Comparison of ENCODE assay signal across 16 mouse cellular contexts in the genomic region with DNA sequence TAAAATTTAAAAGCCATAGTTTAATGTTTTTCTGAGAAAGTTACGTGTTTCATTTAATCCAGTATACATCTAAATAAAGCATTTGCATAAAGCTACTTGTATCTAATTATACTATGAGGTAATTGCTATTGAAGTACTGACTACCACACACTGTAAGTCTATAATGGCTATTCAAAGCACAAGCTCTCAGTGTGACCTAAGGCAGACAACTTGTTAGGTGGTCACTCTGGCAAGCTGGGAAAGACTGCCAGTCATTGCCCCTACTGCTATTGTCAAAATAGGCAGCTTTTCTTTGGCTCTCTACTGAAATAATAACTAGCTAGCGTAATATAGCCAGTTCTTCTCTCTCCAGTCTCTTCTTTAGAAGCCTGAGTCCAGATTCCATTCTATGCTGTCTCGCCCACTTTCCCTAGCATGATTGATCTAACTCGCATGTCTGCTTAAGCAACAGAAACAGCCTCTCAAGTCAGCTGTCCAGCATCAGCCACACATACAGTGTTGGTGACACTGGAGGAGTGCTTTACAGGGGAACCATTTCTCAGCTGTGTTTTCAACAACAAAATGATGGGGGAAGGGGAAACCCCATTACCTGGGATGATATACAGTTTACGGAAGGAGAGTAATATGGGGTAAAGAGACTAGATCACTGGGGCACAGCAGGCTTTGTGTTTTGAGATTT. TPM values are rescaled to one million over a fixed set of nuclear protein-coding genes. Genes with fewer than 3 reads are reported as not detected.
A peak's percentile ranks its signal among the peaks of the same experiment; 100 is the strongest.
DNase-seq lines count a peak whose midpoint lies in the region; ATAC-seq lines count a peak whose summit lies in the region.
"Had no signal": no experiment of that assay in that cellular context is flagged by ENCODE, and none has a peak within 500 bp of the region (broad histone marks: within the 10 kb centered on the region; RNA-seq: fewer than 3 reads in every experiment).

No protein-coding gene starts in this region.

- no peaks in the 10 kb centered on the region for H3K27me3 ChIP-seq in heart, embryonic 11.5 days (ENCODE audit: control insufficient read depth, insufficient read depth, low read length)
- no peaks in the 10 kb centered on the region for H3K27me3 ChIP-seq in limb, embryonic 12.5 days
- H3K27me3 ChIP-seq in limb, embryonic 10.5 days (ENCODE audit: low read depth, poor library complexity, severe bottlenecking): no peaks in the 10 kb centered on the region
- H3K27me3 ChIP-seq in hindbrain, embryonic 16.5 days (replicated peaks; ENCODE audit: control insufficient read depth, insufficient read depth, low read length): no peaks in the 10 kb centered on the region
- no peaks in the 10 kb centered on the region for H3K27me3 ChIP-seq in midbrain, embryonic 14.5 days (ENCODE audit: control insufficient read depth, insufficient read depth, low read length)
- H3K27me3 ChIP-seq: neural tube, embryonic 12.5 days; Patski had no signal

- no peak overlapping the region for H3K9ac ChIP-seq in heart, embryonic 11.5 days (ENCODE audit: low read depth, low read length)
- no peak overlapping the region for H3K9ac ChIP-seq in limb, embryonic 12.5 days (replicated peaks)
- no peak overlapping the region for H3K9ac ChIP-seq in hindbrain, embryonic 16.5 days (ENCODE audit: low read depth, low read length)
- H3K9ac ChIP-seq in midbrain, embryonic 14.5 days (replicated peaks; ENCODE audit: low read length): no peak overlapping the region
- H3K9ac ChIP-seq: neural tube, embryonic 12.5 days had no signal

- no peaks in the 10 kb centered on the region for H3K9me3 ChIP-seq in heart, embryonic 11.5 days (replicated peaks; ENCODE audit: control insufficient read depth, low read length)
- no peaks in the 10 kb centered on the region for H3K9me3 ChIP-seq in limb, embryonic 12.5 days
- H3K9me3 ChIP-seq in limb, embryonic 10.5 days (replicated peaks): no peaks in the 10 kb centered on the region
- H3K9me3 ChIP-seq in hindbrain, embryonic 16.5 days (ENCODE audit: control insufficient read depth, low read length): no peaks in the 10 kb centered on the region
- H3K9me3 ChIP-seq in midbrain, embryonic 14.5 days (ENCODE audit: control insufficient read depth, low read length): no peaks in the 10 kb centered on the region
- H3K9me3 ChIP-seq: neural tube, embryonic 12.5 days had no signal

- no peak overlapping the region for H3K4me3 ChIP-seq in heart, embryonic 11.5 days (ENCODE audit: low read depth, low read length)
- H3K4me3 ChIP-seq in limb, embryonic 12.5 days (replicated peaks): no peak overlapping the region
- H3K4me3 ChIP-seq in limb, embryonic 10.5 days: no peak overlapping the region
- no peak overlapping the region for H3K4me3 ChIP-seq in hindbrain, embryonic 16.5 days (ENCODE audit: low read length)
- no peak overlapping the region for H3K4me3 ChIP-seq in midbrain, embryonic 14.5 days (replicated peaks; ENCODE audit: low read depth, low read length)
- H3K4me3 ChIP-seq: layer of hippocampus, adult 2 months; neural tube, embryonic 12.5 days had no signal

- no peak for ATAC-seq in heart, embryonic 11.5 days (replicated peaks; ENCODE audit: insufficient number of reproducible peaks, low FRiP score, low TSS enrichment)
- ATAC-seq in limb, embryonic 12.5 days (ENCODE audit: insufficient number of reproducible peaks, insufficient read depth, low FRiP score, low TSS enrichment, low read depth): no peak
- ATAC-seq in hindbrain, embryonic 16.5 days: 0 out of 2 replicates have a peak, but pooled peaks have one; percentile 40
- no peak for ATAC-seq in midbrain, embryonic 14.5 days (ENCODE audit: low FRiP score, low TSS enrichment)
- ATAC-seq: CD4-positive, CD25-positive, alpha-beta regulatory T cell, adult 4 months; Patski had no signal

- peaks cover 11% of the 10 kb centered on the region for H3K4me1 ChIP-seq in heart, embryonic 11.5 days (ENCODE audit: control insufficient read depth, insufficient read depth, low read length)
- peaks cover 22% of the 10 kb centered on the region for H3K4me1 ChIP-seq in limb, embryonic 12.5 days (replicated peaks)
- H3K4me1 ChIP-seq in limb, embryonic 10.5 days: peaks cover 8% of the 10 kb centered on the region
- H3K4me1 ChIP-seq in hindbrain, embryonic 16.5 days (ENCODE audit: control insufficient read depth, insufficient read depth, low read depth, low read length): peaks cover 4% of the 10 kb centered on the region
- peaks cover 2% of the 10 kb centered on the region; the same call in 1 of the 2 replicates for H3K4me1 ChIP-seq in midbrain, embryonic 14.5 days (ENCODE audit: control insufficient read depth, insufficient read depth, low read length)

- WGBS in heart, embryonic 11.5 days (ENCODE audit: insufficient replicate concordance): 58% methylated on average over 5 of the region's 5 CpGs
- WGBS in limb, embryonic 12.5 days: 74% methylated on average over 5 of the region's 5 CpGs
- 67% methylated on average over 5 of the region's 5 CpGs for WGBS in limb, embryonic 10.5 days
- WGBS in hindbrain, embryonic 16.5 days: 53% methylated on average over 5 of the region's 5 CpGs
- WGBS in midbrain, embryonic 14.5 days: 55% methylated on average over 5 of the region's 5 CpGs

- intact Hi-C loops in heart, postnatal 10 days (cut with DNase I): no loop called here

- H3K36me3 ChIP-seq in heart, embryonic 11.5 days (ENCODE audit: control insufficient read depth, insufficient read depth, low read length): no peaks in the 10 kb centered on the region
- H3K36me3 ChIP-seq in limb, embryonic 12.5 days: no peaks in the 10 kb centered on the region
- H3K36me3 ChIP-seq in limb, embryonic 10.5 days: no peaks in the 10 kb centered on the region
- no peaks in the 10 kb centered on the region for H3K36me3 ChIP-seq in hindbrain, embryonic 16.5 days (ENCODE audit: control insufficient read depth, insufficient read depth, low read length)
- no peaks in the 10 kb centered on the region for H3K36me3 ChIP-seq in midbrain, embryonic 14.5 days (ENCODE audit: control insufficient read depth, insufficient read depth, low read length)
- H3K36me3 ChIP-seq: neural tube, embryonic 12.5 days had no signal

- no peak for DNase-seq in heart, postnatal 10 days
- DNase-seq in limb, embryonic 10.5 days (ENCODE audit: low spot score): no peak
- peak; percentile 15 for DNase-seq in midbrain, embryonic 14.5 days
- no peak for DNase-seq in layer of hippocampus, adult 8-10 months (ENCODE audit: low spot score in 2 of 2)
- DNase-seq in thymus, postnatal 14 days: no peak
- DNase-seq: adrenal gland, adult 2 months; left cerebral cortex, postnatal 4 days; right cerebral cortex, adult 18-20 months; thymus, postnatal 25 days had no signal

- H3K27ac ChIP-seq in heart, embryonic 11.5 days (ENCODE audit: low read depth, low read length): 0 out of 2 replicates have a peak overlapping the region, but pooled peaks have one; percentile 43
- 0 out of 2 replicates have a peak overlapping the region, but pooled peaks have one; percentile 35 for H3K27ac ChIP-seq in limb, embryonic 12.5 days
- no peak overlapping the region for H3K27ac ChIP-seq in limb, embryonic 10.5 days
- no peak overlapping the region for H3K27ac ChIP-seq in hindbrain, embryonic 16.5 days (ENCODE audit: low read depth, low read length)
- H3K27ac ChIP-seq in midbrain, embryonic 14.5 days (replicated peaks; ENCODE audit: low read depth, low read length): peak overlapping the region; percentile 26; the same call in 1 of the 2 replicates
- H3K27ac ChIP-seq: layer of hippocampus, adult 2 months; neural tube, embryonic 12.5 days had no signal

- no peak overlapping the region; the same call in 1 of the 2 replicates for H3K4me2 ChIP-seq in heart, embryonic 11.5 days
- H3K4me2 ChIP-seq in limb, embryonic 12.5 days: no peak overlapping the region
- H3K4me2 ChIP-seq in hindbrain, embryonic 16.5 days (ENCODE audit: low read length): no peak overlapping the region
- no peak overlapping the region for H3K4me2 ChIP-seq in midbrain, embryonic 14.5 days (ENCODE audit: low read length)
- H3K4me2 ChIP-seq: neural tube, embryonic 12.5 days had no signal

RNA-seq across cellular contexts. Expression of a gene that starts 37.3 kb away (rescaled TPM):
- polyA plus RNA-seq in heart, embryonic 11.5 days (2014; fragmentation: Nextera tagmentation; extraction: Ambion mirVana): 10.8 and 11.5 TPM in 2 replicates
- total RNA-seq in heart, postnatal 10 days (2021): 10 to 100 TPM; 19.4 to 20.3 TPM
- 27.1 and 29.6 TPM in 2 replicates for polyA plus RNA-seq in limb, embryonic 12.5 days (2016; fragmentation: Nextera tagmentation; extraction: Ambion mirVana)
- 18.9 and 22.5 TPM in 2 replicates for polyA plus RNA-seq in limb, embryonic 10.5 days (2016; fragmentation: Nextera tagmentation; extraction: Ambion mirVana)
- polyA plus RNA-seq in hindbrain, embryonic 16.5 days (2015; fragmentation: Nextera tagmentation; extraction: Ambion mirVana): 21.1 and 21.2 TPM in 2 replicates
- 27.7 and 39.7 TPM in 2 replicates for polyA plus RNA-seq in midbrain, embryonic 14.5 days (2014; fragmentation: Nextera tagmentation; extraction: Ambion mirVana)
- total RNA-seq in layer of hippocampus, adult 8-10 months (2022): 10 to 100 TPM; 26.5 to 45.6 (median 42.1) TPM

RNA-seq across cellular contexts. Expression of a gene that starts 39.4 kb away (rescaled TPM):
- 20.2 and 24.6 TPM in 2 replicates for polyA plus RNA-seq in heart, embryonic 11.5 days (2014; fragmentation: Nextera tagmentation; extraction: Ambion mirVana)
- total RNA-seq in heart, postnatal 10 days (2021): 10 to 100 TPM; 29.4 to 32.9 TPM
- 63.0 and 68.2 TPM in 2 replicates for polyA plus RNA-seq in limb, embryonic 12.5 days (2016; fragmentation: Nextera tagmentation; extraction: Ambion mirVana)
- 52.0 and 59.6 TPM in 2 replicates for polyA plus RNA-seq in limb, embryonic 10.5 days (2016; fragmentation: Nextera tagmentation; extraction: Ambion mirVana)
- polyA plus RNA-seq in hindbrain, embryonic 16.5 days (2015; fragmentation: Nextera tagmentation; extraction: Ambion mirVana): 7.6 and 9.9 TPM in 2 replicates
- polyA plus RNA-seq in midbrain, embryonic 14.5 days (2014; fragmentation: Nextera tagmentation; extraction: Ambion mirVana): 5.7 and 12.8 TPM in 2 replicates
- 1 to 10 TPM; 6.6 to 7.9 (median 7.3) TPM for total RNA-seq in layer of hippocampus, adult 8-10 months (2022)

Comparison
In these comparisons a context has a peak if more than half of its experiments do, and no peak if none do; other contexts are left out.
1. H3K27ac ChIP-seq: peak in heart, embryonic 11.5 days (single experiment), limb, embryonic 12.5 days (single experiment) and midbrain, embryonic 14.5 days (single experiment); none in limb, embryonic 10.5 days (single experiment) and hindbrain, embryonic 16.5 days (single experiment).